Mouse (Mus musculus) testis, adult 2 months (tissue): Measurements from ENCODE around the gene Kng1. TPM values are rescaled to one million over a fixed set of nuclear protein-coding genes. Genes with fewer than 3 reads are reported as not detected.

Experiments used
- H3K27ac ChIP-seq: fragments of 200-500 bp; 2 replicates; pipeline ENCODE4 v1.5.1; 2012; ENCODE audit warnings: low read depth, low read length; ENCODE audit not compliant: control insufficient read depth, insufficient read depth
- H3K27me3 ChIP-seq: fragments of 200-500 bp; 2 replicates; pipeline ENCODE4 v1.6.1; 2012; ENCODE audit warnings: mild to moderate bottlenecking, low read length, moderate library complexity; ENCODE audit not compliant: control insufficient read depth, insufficient read depth
- H3K36me3 ChIP-seq: fragments of 200-500 bp; 2 replicates; pipeline ENCODE4 v1.6.1; 2012; ENCODE audit warnings: mild to moderate bottlenecking, low read length; ENCODE audit not compliant: control insufficient read depth, insufficient read depth
- H3K4me1 ChIP-seq: fragments of 200-500 bp; 2 replicates; pipeline ENCODE4 v1.6.1; 2012; ENCODE audit warnings: low read length; ENCODE audit not compliant: control insufficient read depth, insufficient read depth
- H3K4me3 ChIP-seq: fragments of 200-500 bp; 2 replicates; pipeline ENCODE4 v1.5.1; 2012; ENCODE audit warnings: low read depth, mild to moderate bottlenecking, low read length, moderate library complexity, mixed read lengths; ENCODE audit not compliant: control insufficient read depth
- CTCF ChIP-seq: fragments of 200-500 bp; IDR thresholded peaks from 2 replicates; pipeline ENCODE4 v1.5.1; 2012; ENCODE audit warnings: low read depth, mild to moderate bottlenecking, inconsistent platforms, low read length, moderate library complexity; ENCODE audit not compliant: control insufficient read depth, insufficient read depth, insufficient replicate concordance
- POLR2A ChIP-seq: fragments of 200-500 bp; IDR thresholded peaks from 2 replicates; pipeline ENCODE4 v1.6.1; 2012; ENCODE audit warnings: low read depth, mild to moderate bottlenecking, inconsistent platforms, low read length, moderate library complexity; ENCODE audit not compliant: control insufficient read depth
- polyA plus RNA-seq: library from polyadenylated mRNA; depleted of rRNA; stranded (reverse); fragments of >200 nt; gene quantifications from 2 replicates; pipeline ENCODE4 v1.2.3, GENCODE M21; 2012

Gene Kng1
- polyA plus RNA-seq, 1 experiment, result not detected

DNA sequence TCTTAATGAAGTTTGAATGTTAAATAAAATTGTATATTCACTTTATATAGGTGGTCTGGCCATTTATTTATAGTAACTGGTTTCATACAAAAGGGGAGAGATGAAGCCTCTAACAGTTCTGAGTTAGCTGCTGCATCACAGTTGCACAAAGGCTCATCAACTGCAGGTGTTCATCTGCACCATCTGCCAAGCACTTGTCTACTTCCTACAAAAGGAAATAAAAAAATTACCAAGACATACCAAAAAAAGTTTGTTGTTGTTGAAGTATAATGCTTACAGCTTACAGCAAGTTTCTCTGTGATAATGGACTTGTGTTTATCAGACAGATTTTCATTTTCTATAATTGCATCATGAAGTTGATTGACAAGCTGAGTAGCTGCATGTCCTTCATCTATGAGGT lies 56.2 kb downstream of the Kng1 start:
- Histone ChIP-seq H3K27ac (no peak overlapping the region), H3K4me1 (no peaks in the 10 kb centered on the region), H3K36me3 (no peaks in the 10 kb centered on the region; the same call in 1 of the 2 replicates), H3K4me3 (no peak overlapping the region), H3K27me3 (no peaks in the 10 kb centered on the region)
- no peak for TF ChIP-seq POLR2A
- no peak for TF ChIP-seq CTCF

GRCm38 (mm10) chr16:23114339-23115171 lies 56.9 kb downstream of the Kng1 start:
- TF ChIP-seq POLR2A (no peak), CTCF (no peak)
- Histone ChIP-seq H3K4me3 (no peak overlapping the region), H3K36me3 (no peaks in the 10 kb centered on the region; the same call in 1 of the 2 replicates), H3K4me1 (no peaks in the 10 kb centered on the region), H3K27ac (no peak overlapping the region), H3K27me3 (no peaks in the 10 kb centered on the region)

DNA sequence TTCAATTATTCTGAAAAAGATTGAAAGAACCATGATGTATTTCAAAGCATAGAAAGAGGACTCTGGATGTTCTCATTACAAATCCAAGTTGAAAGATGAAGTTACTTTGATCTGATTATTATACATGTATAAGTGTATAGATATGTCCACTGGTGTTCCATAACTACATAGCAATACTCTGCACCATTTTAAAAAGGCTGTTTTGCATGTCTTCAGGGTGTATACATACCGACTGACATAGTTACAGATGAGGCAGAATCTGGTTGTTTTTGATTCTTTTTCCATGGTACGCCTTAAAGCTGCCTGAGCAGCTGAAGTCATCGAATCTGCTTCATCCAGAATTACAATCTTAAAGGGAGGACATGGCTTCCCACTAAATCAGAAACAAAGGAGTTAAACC lies 57.8 kb downstream of the Kng1 start:
- H3K27ac ChIP-seq, result no peak overlapping the region
- H3K36me3 ChIP-seq, result no peaks in the 10 kb centered on the region; the same call in 1 of the 2 replicates
- H3K4me3 ChIP-seq, result no peak overlapping the region
- TF ChIP-seq POLR2A, result no peak
- TF ChIP-seq CTCF, result no peak
- no peaks in the 10 kb centered on the region for H3K27me3 ChIP-seq
- H3K4me1 ChIP-seq, result no peaks in the 10 kb centered on the region

DNA sequence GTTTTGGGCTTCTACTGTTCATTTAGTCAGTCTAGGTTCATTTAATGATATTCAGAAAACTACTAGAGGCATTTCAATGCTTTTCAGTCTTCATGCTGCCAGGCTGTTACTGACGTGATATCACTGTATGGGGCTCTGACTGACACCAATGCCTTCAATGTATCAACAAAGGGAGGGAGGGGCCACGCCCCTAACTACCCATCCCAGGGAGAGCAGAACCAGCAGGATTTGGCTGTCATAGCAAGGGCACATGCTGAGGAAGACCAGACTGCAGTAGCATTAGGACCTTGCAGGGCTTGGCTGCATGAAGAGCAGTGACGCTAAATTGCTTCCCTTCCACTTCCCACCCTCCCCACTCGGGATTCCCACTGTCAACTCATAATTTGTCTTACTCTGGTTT lies 59.5 kb downstream of the Kng1 start:
- no peak overlapping the region for H3K27ac ChIP-seq
- no peaks in the 10 kb centered on the region for H3K4me1 ChIP-seq
- no peaks in the 10 kb centered on the region for H3K27me3 ChIP-seq
- TF ChIP-seq POLR2A, result no peak
- TF ChIP-seq CTCF, result no peak
- no peaks in the 10 kb centered on the region; the same call in 1 of the 2 replicates for H3K36me3 ChIP-seq
- H3K4me3 ChIP-seq, result no peak overlapping the region

DNA sequence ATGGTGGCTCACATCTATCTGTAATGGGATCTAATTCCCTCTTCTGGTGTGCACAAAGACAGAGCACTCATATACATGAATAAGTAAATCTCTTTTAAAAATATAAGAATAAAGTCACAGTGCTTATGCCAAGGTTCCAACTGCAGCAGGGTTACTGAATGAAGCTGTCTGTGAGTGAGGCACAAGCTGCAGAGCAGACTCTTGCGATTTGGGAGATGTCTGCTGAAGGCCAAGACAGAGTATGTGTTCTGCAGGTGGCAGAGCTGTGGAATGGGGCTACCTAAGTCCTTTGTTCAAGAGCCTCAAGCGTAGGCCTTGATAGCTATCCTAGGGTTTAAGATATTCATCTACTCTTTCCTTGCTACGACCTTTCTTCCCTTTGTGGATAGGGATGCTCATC lies 64.8 kb downstream of the Kng1 start:
- Histone ChIP-seq H3K27ac (no peak overlapping the region), H3K36me3 (no peaks in the 10 kb centered on the region; the same call in 1 of the 2 replicates)

DNA sequence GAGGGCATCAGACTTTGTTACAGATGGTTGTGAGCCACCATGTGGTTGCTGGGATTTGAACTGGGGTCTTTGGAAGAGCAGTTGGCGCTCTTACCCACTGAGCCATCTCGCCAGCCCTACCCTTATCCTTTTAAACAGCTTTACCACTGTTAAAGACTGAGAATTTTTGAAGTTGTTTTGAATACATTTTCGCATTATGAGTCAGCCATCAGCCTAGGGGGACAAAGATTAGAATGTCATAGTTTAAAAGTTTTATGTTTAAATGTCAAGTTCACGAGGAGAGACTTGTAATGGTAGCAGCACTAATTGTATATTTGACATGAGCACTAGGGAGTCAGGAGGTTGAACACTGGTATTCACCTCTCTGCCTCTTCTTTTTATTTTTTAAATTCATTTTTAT lies 65.4 kb downstream of the Kng1 start:
- Histone ChIP-seq H3K4me3 (no peak overlapping the region), H3K27me3 (no peaks in the 10 kb centered on the region), H3K4me1 (peaks cover 2% of the 10 kb centered on the region), H3K36me3 (no peaks in the 10 kb centered on the region; the same call in 1 of the 2 replicates), H3K27ac (no peak overlapping the region)
- no peak for TF ChIP-seq CTCF
- no peak for TF ChIP-seq POLR2A

More for the DNA sequence above, 64.8 kb downstream of the Kng1 start:
- TF ChIP-seq POLR2A, result no peak
- TF ChIP-seq CTCF, result no peak
- no peak overlapping the region for H3K4me3 ChIP-seq
- no peaks in the 10 kb centered on the region for H3K27me3 ChIP-seq
- peaks cover 2% of the 10 kb centered on the region for H3K4me1 ChIP-seq

DNA sequence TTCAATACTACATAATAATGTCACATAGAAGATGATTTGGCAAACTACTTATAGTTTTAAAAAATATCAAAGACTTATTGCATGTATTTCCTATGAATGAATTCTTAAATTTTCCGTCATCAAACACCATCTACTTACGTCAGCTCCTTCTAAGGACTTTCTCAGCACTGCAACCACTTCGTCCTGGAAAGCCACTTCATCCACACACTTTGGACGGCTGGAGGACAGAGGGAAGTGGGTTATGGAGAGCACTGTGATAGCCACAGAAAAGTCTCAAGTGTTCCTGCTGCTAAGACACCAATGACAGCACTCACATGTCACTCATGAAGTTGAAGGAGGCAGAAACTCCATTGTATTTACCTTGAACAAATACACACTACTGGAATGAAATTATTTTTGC lies 66.7 kb downstream of the Kng1 start:
- Histone ChIP-seq H3K27me3 (no peaks in the 10 kb centered on the region), H3K27ac (no peak overlapping the region), H3K36me3 (no peaks in the 10 kb centered on the region; the same call in 1 of the 2 replicates), H3K4me3 (no peak overlapping the region), H3K4me1 (peaks cover 4% of the 10 kb centered on the region)
- TF ChIP-seq POLR2A (no peak), CTCF (no peak)
